In the genomic region with DNA sequence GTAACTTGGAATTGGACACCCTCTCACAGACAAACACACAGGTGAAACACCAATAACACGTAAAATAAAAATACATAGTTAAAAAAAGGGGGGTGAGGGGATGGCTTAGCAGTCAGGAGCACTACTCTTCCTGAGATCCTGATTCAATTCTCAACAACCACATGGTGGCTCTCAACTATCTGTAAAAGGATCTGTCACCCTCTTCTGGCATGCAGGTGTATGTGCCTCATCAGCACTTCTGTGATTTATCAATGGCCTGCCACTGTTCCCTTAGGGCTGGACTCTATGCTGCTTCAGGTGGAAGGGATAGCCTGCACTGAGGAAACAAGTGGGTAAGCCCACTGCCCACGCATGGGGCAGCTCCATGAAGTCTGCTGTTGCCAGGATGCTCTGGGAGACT, we compare ENCODE assay signal across 16 mouse cellular contexts. TPM values are rescaled to one million over a fixed set of nuclear protein-coding genes. Genes with fewer than 3 reads are reported as not detected.
DNase-seq lines count a peak whose midpoint lies in the region; ATAC-seq and TF ChIP-seq lines count a peak whose summit lies in the region.
"Had no signal": no experiment of that assay in that cellular context is flagged by ENCODE, and none has a peak within 500 bp of the region (broad histone marks: within the 10 kb centered on the region; RNA-seq: fewer than 3 reads in every experiment).

No protein-coding gene starts in this region.

- H3K9ac ChIP-seq in kidney, postnatal 0 days (ENCODE audit: low read depth, low read length): no peak overlapping the region
- no peak overlapping the region for H3K9ac ChIP-seq in CH12.LX (ENCODE audit: insufficient read depth, low read depth)
- no peak overlapping the region for H3K9ac ChIP-seq in forebrain, embryonic 15.5 days (replicated peaks)
- H3K9ac ChIP-seq: forebrain, embryonic 13.5 days; heart, embryonic 15.5 days; hindbrain, embryonic 15.5 days; liver, embryonic 15.5 days had no signal

- H3K36me3 ChIP-seq in kidney, postnatal 0 days (ENCODE audit: insufficient read depth, low read length): peaks cover 58% of the 10 kb centered on the region
- H3K36me3 ChIP-seq in CH12.LX (replicated peaks in 1 of 2; ENCODE audit: control insufficient read depth in 1 of 2, insufficient read depth in 1 of 2, low read length in 1 of 2): peaks cover 66 to 86% of the 10 kb centered on the region in 2 experiments
- peaks cover 78% of the 10 kb centered on the region for H3K36me3 ChIP-seq in forebrain, embryonic 15.5 days

- H3K27me3 ChIP-seq in kidney, postnatal 0 days (ENCODE audit: insufficient read depth, low read length): no peaks in the 10 kb centered on the region
- H3K27me3 ChIP-seq in CH12.LX (replicated peaks): no peaks in the 10 kb centered on the region
- H3K27me3 ChIP-seq in forebrain, embryonic 15.5 days: no peaks in the 10 kb centered on the region
- H3K27me3 ChIP-seq: forebrain, embryonic 13.5 days; heart, embryonic 15.5 days; hindbrain, embryonic 15.5 days; liver, embryonic 15.5 days had no signal

- TF ChIP-seq EP300 in CH12.LX (IDR thresholded peaks at IDR 0.05; ENCODE audit: low read length): no peak

- TF ChIP-seq CTCF in kidney, postnatal 0 days (IDR thresholded peaks at IDR 0.05; ENCODE audit: low read depth): peak; percentile 10; the same call in 1 of the 2 replicates
- TF ChIP-seq CTCF in lung, adult 2 months (IDR thresholded peaks at IDR 0.05; ENCODE audit: insufficient read depth, low read length): no peak
- peak in 1 of 2 experiments; percentile 74; a peak in 2 of 4 replicates for TF ChIP-seq CTCF in CH12.LX (conservative IDR thresholded peaks at IDR 0.05 in 1 of 2, IDR thresholded peaks at IDR 0.05 in 1 of 2; ENCODE audit: low read depth in 2 of 2, low read length in 2 of 2)

- in situ Hi-C loops in CH12.LX (cut with MboI; ENCODE audit: low pct_ligation_motif_present, low pct_unique_long_range_greater_than_20kb, low sequenced_read_pairs): no loop called here

- dilution Hi-C loops in CH12.LX (cut with MboI; ENCODE audit: extremely low pct_ligation_motif_present, extremely low pct_unique_long_range_greater_than_20kb, low sequenced_read_pairs): no loop called here

- H3K79me2 ChIP-seq in CH12.LX (replicated peaks; ENCODE audit: control insufficient read depth, extremely low read depth, insufficient read depth, poor library complexity, severe bottlenecking): no peaks in the 10 kb centered on the region; the same call in 1 of the 2 replicates

- no peak overlapping the region for H3K27ac ChIP-seq in kidney, postnatal 0 days
- no peak overlapping the region for H3K27ac ChIP-seq in CH12.LX (ENCODE audit: insufficient read depth, low read depth)
- H3K27ac ChIP-seq in forebrain, embryonic 15.5 days (replicated peaks): no peak overlapping the region
- H3K27ac ChIP-seq: forebrain, embryonic 13.5 days; heart, embryonic 15.5 days; hindbrain, embryonic 15.5 days; limb, embryonic 10.5 days; liver, embryonic 15.5 days had no signal

- DNase-seq in cerebellum, adult 18-20 months: peak; percentile 39 to 45
- DNase-seq in cerebellum, adult 11 months: no peak
- no peak for DNase-seq in kidney, postnatal 0 days (ENCODE audit: low spot score)
- DNase-seq in kidney, adult 11 months: no peak
- peak; percentile 48 for DNase-seq in lung, postnatal 25 days (ENCODE audit: low spot score)
- no peak for DNase-seq in lung, adult 2 months
- DNase-seq in CH12.LX (ENCODE audit: extremely low read depth): peak; percentile 19
- DNase-seq: gastrocnemius, postnatal 25 days; right cerebral cortex, postnatal 25 days had no signal

- ATAC-seq in kidney, postnatal 0 days (replicated peaks; ENCODE audit: low FRiP score, low read depth): no peak
- no peak for ATAC-seq in forebrain, embryonic 15.5 days (replicated peaks)
- ATAC-seq: forebrain, embryonic 13.5 days had no signal

- peak; percentile 41 for TF ChIP-seq RAD21 in CH12.LX (IDR thresholded peaks at IDR 0.05; ENCODE audit: low read depth, low read length)

- no peaks in the 10 kb centered on the region for H3K9me3 ChIP-seq in kidney, postnatal 0 days (replicated peaks; ENCODE audit: low read length)
- no peaks in the 10 kb centered on the region for H3K9me3 ChIP-seq in CH12.LX (replicated peaks; ENCODE audit: low read length)
- no peaks in the 10 kb centered on the region for H3K9me3 ChIP-seq in forebrain, embryonic 15.5 days
- H3K9me3 ChIP-seq: forebrain, embryonic 13.5 days; G1E; heart, embryonic 15.5 days; hindbrain, embryonic 15.5 days; limb, embryonic 10.5 days; liver, embryonic 15.5 days had no signal

- no peaks in the 10 kb centered on the region for H3K4me1 ChIP-seq in kidney, postnatal 0 days (replicated peaks; ENCODE audit: insufficient read depth, low read length)
- no peaks in the 10 kb centered on the region for H3K4me1 ChIP-seq in lung, adult 2 months (ENCODE audit: control insufficient read depth, insufficient read depth, low read length)
- peaks cover 0 to 8% of the 10 kb centered on the region in 2 experiments; a peak in 3 of 4 replicates for H3K4me1 ChIP-seq in CH12.LX (ENCODE audit: control insufficient read depth in 1 of 2, insufficient read depth in 2 of 2)
- H3K4me1 ChIP-seq in forebrain, embryonic 15.5 days: peaks cover 6% of the 10 kb centered on the region

- WGBS in kidney, postnatal 0 days: 83% methylated on average over 2 of the region's 2 CpGs
- WGBS in lung, adult 2 months: 88% methylated on average over 2 of the region's 2 CpGs
- 95% methylated on average over 2 of the region's 2 CpGs for WGBS in forebrain, embryonic 15.5 days

- no peak overlapping the region for H3K4me3 ChIP-seq in kidney, postnatal 0 days (replicated peaks; ENCODE audit: low read depth, low read length)
- no peak overlapping the region for H3K4me3 ChIP-seq in lung, adult 2 months (replicated peaks; ENCODE audit: extremely low read depth, low read depth, low read length)
- H3K4me3 ChIP-seq in CH12.LX (replicated peaks in 1 of 3; ENCODE audit: low read depth in 2 of 3, low read length in 2 of 3, poor library complexity in 1 of 3): no peak overlapping the region
- H3K4me3 ChIP-seq in forebrain, embryonic 15.5 days: no peak overlapping the region
- H3K4me3 ChIP-seq: forebrain, embryonic 13.5 days; heart, embryonic 15.5 days; hindbrain, embryonic 15.5 days; limb, embryonic 10.5 days; liver, embryonic 15.5 days had no signal

- no peak for TF ChIP-seq POLR2A in lung, adult 2 months (IDR thresholded peaks at IDR 0.05; ENCODE audit: borderline replicate concordance, extremely low read depth, low read depth, low read length)
- TF ChIP-seq POLR2A in CH12.LX (IDR thresholded peaks at IDR 0.05; ENCODE audit: low read depth, low read length): no peak

- H3K4me2 ChIP-seq in kidney, postnatal 0 days (ENCODE audit: low read length): no peak overlapping the region
- no peak overlapping the region for H3K4me2 ChIP-seq in CH12.LX (ENCODE audit: insufficient read depth, low read depth, poor library complexity, severe bottlenecking)
- H3K4me2 ChIP-seq in forebrain, embryonic 15.5 days (replicated peaks): no peak overlapping the region
- H3K4me2 ChIP-seq: forebrain, embryonic 13.5 days; heart, embryonic 15.5 days; hindbrain, embryonic 15.5 days; liver, embryonic 15.5 days had no signal

TF ChIP-seq in CH12.LX, 34 proteins besides CTCF, POLR2A, EP300 and RAD21 (continues in another document):
- TF ChIP-seq MAFK (IDR thresholded peaks at IDR 0.05; ENCODE audit: insufficient replicate concordance, low read length) (peak; percentile 79), POLR2AphosphoS2 (IDR thresholded peaks at IDR 0.05; ENCODE audit: low read depth, low read length) (no peak), JUN (IDR thresholded peaks at IDR 0.05; ENCODE audit: insufficient read depth, low read depth, low read length) (no peak), SMC3 (IDR thresholded peaks at IDR 0.05; ENCODE audit: low read depth, low read length) (peak; percentile 46), GABPA (IDR thresholded peaks at IDR 0.05; ENCODE audit: insufficient replicate concordance, low read depth, low read length) (no peak), MXI1 (IDR thresholded peaks at IDR 0.05; ENCODE audit: low read depth, low read length) (no peak), MAZ (IDR thresholded peaks at IDR 0.05; ENCODE audit: low read depth, low read length) (no peak)

RNA-seq across cellular contexts. Expression of a gene that starts 4.5 kb away (rescaled TPM):
- polyA plus RNA-seq in kidney, postnatal 0 days (2015; fragmentation: Nextera tagmentation; extraction: Ambion mirVana): 60.1 and 60.3 TPM in 2 replicates
- polyA plus RNA-seq in lung, adult 2 months (2012; rRNA removed): 58.0 and 61.1 TPM in 2 replicates
- total RNA-seq in CH12.LX (2012; rRNA removed) (107 and 109 TPM in 2 replicates), CH12.LX (2014; rRNA removed) (56.6 and 59.9 TPM in 2 replicates)
- polyA plus RNA-seq in CH12.LX (2012; ENCODE audit: insufficient read length, low read depth): 95.3 and 107 TPM in 2 replicates
- 67.2 and 68.4 TPM in 2 replicates for polyA plus RNA-seq in forebrain, embryonic 15.5 days (2015; fragmentation: Nextera tagmentation; extraction: Ambion mirVana)

RNA-seq across cellular contexts. Expression of a gene that starts 11.8 kb away (rescaled TPM):
- polyA plus RNA-seq in kidney, postnatal 0 days (2015; fragmentation: Nextera tagmentation; extraction: Ambion mirVana): 1.7 and 1.8 TPM in 2 replicates
- 39.8 TPM in 2 replicates for polyA plus RNA-seq in lung, adult 2 months (2012; rRNA removed)
- total RNA-seq in CH12.LX (2012; rRNA removed) (38.4 and 38.8 TPM in 2 replicates), CH12.LX (2014; rRNA removed) (9.0 and 9.1 TPM in 2 replicates)
- polyA plus RNA-seq in CH12.LX (2012; ENCODE audit: insufficient read length, low read depth): 28.1 and 30.3 TPM in 2 replicates
- 3.6 and 4.0 TPM in 2 replicates for polyA plus RNA-seq in forebrain, embryonic 15.5 days (2015; fragmentation: Nextera tagmentation; extraction: Ambion mirVana)

RNA-seq across cellular contexts. Expression of a gene that starts 27.5 kb away (rescaled TPM):
- polyA plus RNA-seq in kidney, postnatal 0 days (2015; fragmentation: Nextera tagmentation; extraction: Ambion mirVana): 112 and 124 TPM in 2 replicates
- 72.1 and 80.5 TPM in 2 replicates for polyA plus RNA-seq in lung, adult 2 months (2012; rRNA removed)
- total RNA-seq in CH12.LX (2012; rRNA removed) (8.5 and 8.7 TPM in 2 replicates), CH12.LX (2014; rRNA removed) (6.6 and 11.2 TPM in 2 replicates)
- 26.2 and 32.5 TPM in 2 replicates for polyA plus RNA-seq in CH12.LX (2012; ENCODE audit: insufficient read length, low read depth)
- polyA plus RNA-seq in forebrain, embryonic 15.5 days (2015; fragmentation: Nextera tagmentation; extraction: Ambion mirVana): 135 and 138 TPM in 2 replicates

RNA-seq across cellular contexts. Expression of a gene that starts 30.0 kb away (rescaled TPM):
- 23.9 and 24.9 TPM in 2 replicates for polyA plus RNA-seq in kidney, postnatal 0 days (2015; fragmentation: Nextera tagmentation; extraction: Ambion mirVana)
- polyA plus RNA-seq in lung, adult 2 months (2012; rRNA removed): 142 and 151 TPM in 2 replicates
- total RNA-seq in CH12.LX (2012; rRNA removed) (17.9 and 18.6 TPM in 2 replicates), CH12.LX (2014; rRNA removed) (9.2 and 9.4 TPM in 2 replicates)
- 22.0 and 22.4 TPM in 2 replicates for polyA plus RNA-seq in CH12.LX (2012; ENCODE audit: insufficient read length, low read depth)
- polyA plus RNA-seq in forebrain, embryonic 15.5 days (2015; fragmentation: Nextera tagmentation; extraction: Ambion mirVana): 62.4 and 64.3 TPM in 2 replicates

RNA-seq across cellular contexts. Expression of a gene that starts 32.6 kb away (rescaled TPM):
- polyA plus RNA-seq in kidney, postnatal 0 days (2015; fragmentation: Nextera tagmentation; extraction: Ambion mirVana): 136 and 160 TPM in 2 replicates
- 59.3 and 81.6 TPM in 2 replicates for polyA plus RNA-seq in lung, adult 2 months (2012; rRNA removed)
- total RNA-seq in CH12.LX (2012; rRNA removed) (196 and 222 TPM in 2 replicates), CH12.LX (2014; rRNA removed) (88.1 and 88.2 TPM in 2 replicates)
- polyA plus RNA-seq in CH12.LX (2012; ENCODE audit: insufficient read length, low read depth): 194 and 197 TPM in 2 replicates
- polyA plus RNA-seq in forebrain, embryonic 15.5 days (2015; fragmentation: Nextera tagmentation; extraction: Ambion mirVana): 95.0 and 113 TPM in 2 replicates

Comparison
In these comparisons a context has a peak if more than half of its experiments do, and no peak if none do; other contexts are left out.
1. DNase-seq: peak in cerebellum, adult 18-20 months (2 of 2), lung, postnatal 25 days (single experiment) and CH12.LX (single experiment); none in cerebellum, adult 11 months (single experiment), kidney, postnatal 0 days (single experiment), kidney, adult 11 months (single experiment) and lung, adult 2 months (single experiment).